Mouse (Mus musculus): ENCODE data around the gene Mafk.
A peak's percentile ranks its signal among the peaks of the same experiment; 100 is the strongest.

The Mafk gene

GRCm38 (mm10) chr5:139797473-139798167 lies 6.3 kb downstream of the Mafk start:
- peak; percentile 97 to 98 for DNase-seq

GRCm38 (mm10) chr5:139798168-139798900 lies 7.0 kb downstream of the Mafk start:
- DNase-seq: peak in 1 of 2 experiments; percentile 38

GRCm38 (mm10) chr5:139799041-139799440 lies 7.7 kb downstream of the Mafk start:
- no peak for DNase-seq

- no peak for DNase-seq
Observed at GRCm38 (mm10) chr5:139799801-139800590, 8.7 kb downstream of the Mafk start.

- no peak for DNase-seq
Observed at GRCm38 (mm10) chr5:139801231-139801630, 9.9 kb downstream of the Mafk start.

DNA sequence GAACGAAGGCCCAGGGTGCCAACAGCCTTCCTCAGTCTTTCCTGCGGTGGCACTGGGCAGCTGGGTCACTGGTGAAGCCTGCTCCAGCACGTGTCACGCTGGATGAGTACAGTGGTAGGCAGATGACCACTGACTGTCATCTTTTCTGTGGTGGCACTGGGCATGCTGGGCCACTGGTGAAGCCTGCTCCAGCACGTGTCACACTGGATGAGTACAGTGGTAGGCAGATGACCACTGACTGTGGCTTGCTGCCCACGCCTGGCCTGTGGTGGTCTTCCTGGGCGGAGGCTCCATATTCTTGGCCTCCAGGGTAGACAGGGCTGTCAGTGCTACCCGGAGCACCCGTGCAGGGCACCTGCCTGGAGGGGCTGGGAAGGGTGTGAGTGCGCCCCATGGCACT lies 10.6 kb downstream of the Mafk start:
- DNase-seq: no peak

- DNase-seq: no peak
Observed at GRCm38 (mm10) chr5:139803165-139803564, 11.9 kb downstream of the Mafk start.

GRCm38 (mm10) chr5:139803601-139804102 lies 12.3 kb downstream of the Mafk start:
- peak; percentile 75 to 77 for DNase-seq

DNA sequence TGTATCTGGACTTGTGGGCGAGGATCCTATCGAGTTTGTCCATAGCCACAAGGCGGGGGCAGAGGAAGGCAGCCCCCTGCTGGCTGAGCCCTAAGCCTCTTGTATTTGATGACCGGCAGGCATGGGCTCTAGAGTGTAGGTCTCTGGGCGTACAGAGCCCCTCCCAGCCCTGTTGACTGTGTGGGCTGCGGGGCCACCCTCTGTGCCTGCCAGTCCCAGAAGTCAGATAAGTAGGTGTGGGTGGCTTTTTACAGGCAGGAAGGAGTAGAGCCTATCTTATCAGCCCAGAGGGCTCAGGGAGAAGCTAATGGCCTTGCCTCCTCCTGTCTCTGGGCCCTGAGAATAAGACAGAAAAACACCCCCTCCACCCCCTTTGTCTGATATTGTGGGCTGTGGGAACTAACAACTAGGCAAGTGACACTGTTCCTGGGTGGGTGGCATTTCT lies 12.8 kb downstream of the Mafk start:
- no peak for DNase-seq

DNA sequence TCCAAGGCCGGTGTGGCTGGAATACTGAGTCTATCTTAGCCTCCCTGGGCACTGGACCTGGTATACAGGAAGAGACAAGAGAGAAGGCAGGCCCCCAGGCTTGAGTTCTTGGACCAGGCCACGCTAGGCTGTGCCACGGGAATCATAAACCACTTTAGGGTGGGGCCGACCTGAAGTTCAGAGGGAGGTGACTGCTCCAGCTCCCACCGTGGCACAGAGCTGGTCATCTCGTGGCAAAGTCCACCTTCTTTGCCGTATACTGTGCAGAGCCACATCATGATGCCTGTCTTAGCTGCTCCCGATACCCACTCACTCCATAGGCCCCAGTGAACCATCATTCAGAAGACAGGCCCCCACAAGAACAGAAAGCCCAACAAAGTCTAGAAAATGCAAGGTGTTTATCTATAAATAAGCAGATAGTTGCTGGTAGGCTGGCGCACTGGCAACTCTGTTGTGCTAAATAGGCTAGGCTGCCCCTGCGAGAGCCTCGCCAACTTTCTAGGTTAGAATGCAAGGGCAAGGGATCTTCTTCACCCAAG lies 13.3 kb downstream of the Mafk start:
- DNase-seq: no peak

- no peak for DNase-seq
Observed at GRCm38 (mm10) chr5:139805924-139806323, 14.6 kb downstream of the Mafk start.

DNA sequence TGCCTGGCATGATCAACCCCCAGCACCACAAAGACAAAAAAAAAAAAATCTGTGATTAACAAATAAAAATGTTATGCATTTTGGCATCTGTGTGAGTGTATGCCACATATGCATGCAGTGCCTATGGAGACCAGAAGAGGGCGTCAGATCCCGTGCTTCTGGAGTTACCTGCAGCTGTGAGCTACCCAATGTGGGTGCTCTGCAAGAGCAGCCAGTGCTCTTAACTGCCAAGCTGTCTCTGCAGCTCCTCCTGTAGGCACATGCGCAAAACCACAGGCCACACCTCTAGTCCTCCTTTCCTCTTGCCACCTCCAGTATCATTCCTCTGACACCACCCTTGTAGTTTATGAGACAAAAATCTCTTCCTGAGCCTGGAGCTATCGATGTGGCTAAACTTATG lies 18.1 kb downstream of the Mafk start:
- no peak for DNase-seq

DNA sequence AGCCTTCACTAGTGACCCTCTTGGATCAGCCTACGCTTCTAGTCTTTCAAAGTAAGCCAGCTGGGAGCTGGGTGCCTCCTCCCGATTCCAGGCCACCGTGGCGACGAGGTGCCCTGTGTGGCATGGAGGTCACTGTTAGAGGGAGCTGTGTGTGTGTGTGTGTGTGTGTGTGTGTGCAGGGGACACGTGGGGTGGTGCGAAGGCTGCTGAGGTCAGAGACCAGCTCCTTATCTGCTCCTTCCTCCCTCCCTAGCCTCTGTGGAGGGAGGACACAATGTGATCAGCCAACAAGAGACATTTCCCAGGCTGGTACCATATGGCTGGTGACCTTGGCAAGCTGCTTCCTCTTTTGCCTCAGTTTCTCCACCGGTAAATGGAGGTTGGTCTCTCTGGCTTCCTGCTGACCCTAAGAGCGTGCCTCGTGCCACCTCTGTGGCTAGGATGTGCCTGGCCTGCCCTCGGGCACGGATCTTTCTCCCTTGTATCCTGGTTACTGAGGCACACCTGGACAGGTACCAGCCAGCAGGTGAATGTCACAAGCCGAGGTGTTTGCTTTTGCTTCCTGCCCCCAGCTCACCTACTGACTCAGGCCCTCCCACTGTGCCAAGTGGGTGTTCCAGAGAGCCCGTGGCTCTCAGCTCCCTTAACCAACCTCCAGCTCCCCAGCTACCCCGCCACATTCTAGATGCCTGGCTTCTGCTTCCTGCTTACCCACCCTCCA lies 20.5 kb downstream of the Mafk start:
- DNase-seq: no peak

DNA sequence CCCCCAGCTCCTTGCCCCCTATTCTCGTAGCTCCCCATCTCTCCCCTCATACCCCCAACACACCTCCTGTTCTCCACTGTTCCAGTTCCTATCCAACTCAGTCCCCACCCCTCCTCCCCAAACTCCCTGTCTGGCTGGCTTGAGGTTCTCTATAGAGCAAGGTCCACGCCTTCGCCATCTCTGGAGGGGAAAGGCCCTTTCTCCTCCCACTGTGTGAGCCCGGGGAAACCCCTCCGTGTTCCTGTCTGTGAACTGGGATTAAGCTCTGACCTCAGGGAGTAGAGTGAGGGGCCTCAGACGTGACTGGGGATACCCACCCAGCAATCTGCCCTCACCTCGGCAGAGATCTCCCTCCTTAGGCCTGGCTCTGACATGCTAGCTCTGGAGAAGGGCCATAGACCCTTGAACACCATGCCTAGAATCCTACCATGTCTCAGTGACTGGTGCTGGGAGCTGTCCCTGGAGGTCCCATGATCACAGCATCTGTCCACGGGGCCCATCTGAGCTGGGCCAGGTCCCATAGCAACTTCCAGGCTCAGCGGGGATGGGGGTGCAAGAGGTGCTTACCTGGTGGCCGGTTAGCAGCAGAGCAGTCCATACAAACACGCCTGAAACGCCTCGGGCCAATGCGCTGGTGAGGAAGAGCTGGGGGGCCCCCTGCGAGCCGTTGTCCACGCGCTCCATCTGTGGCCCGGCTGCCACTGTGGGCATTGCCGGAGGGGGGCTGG lies 21.2 kb downstream of the Mafk start:
- no peak for DNase-seq

DNA sequence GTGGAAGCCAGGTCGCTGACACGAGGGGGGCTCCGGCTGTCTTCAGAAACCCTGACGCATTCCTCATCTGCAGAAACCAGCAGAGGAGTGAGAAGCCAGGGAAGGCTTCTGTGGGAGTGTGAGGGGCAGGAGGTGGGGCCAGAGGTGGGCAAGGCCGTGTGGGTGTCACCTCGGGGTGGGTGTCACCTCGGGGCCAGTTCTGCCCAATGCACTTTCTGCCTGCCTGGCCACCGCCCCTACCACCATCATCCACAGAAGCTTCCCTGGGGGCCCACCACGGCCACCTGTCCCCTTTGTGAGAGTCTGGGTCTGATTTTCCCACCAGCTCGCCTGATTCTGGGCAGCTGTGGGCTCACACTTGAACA lies 21.8 kb downstream of the Mafk start:
- DNase-seq: peak in 1 of 2 experiments; percentile 39

DNA sequence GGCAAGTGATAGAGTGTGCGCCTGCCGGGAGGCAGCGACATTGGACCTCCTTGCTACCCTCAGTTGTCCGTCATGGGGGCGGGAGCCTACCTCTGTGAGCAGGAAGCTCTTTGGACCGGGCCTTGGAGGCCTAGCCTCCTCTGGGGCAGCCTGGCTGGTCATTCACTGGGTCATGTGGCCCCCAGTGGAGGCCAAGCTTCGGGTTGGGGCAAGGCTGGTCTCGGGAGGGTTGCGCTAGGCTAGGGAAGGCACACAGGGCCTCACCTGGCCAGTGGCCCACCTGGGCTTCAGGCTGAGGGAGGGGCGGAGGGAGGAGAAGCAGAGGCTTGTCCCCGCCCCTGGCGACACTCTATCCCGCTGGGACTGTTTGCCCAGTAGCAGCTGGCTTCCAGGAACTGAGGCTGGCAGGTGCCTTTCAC lies 22.7 kb downstream of the Mafk start:
- no peak for DNase-seq

- DNase-seq: peak in 1 of 2 experiments; percentile 39
Observed at GRCm38 (mm10) chr5:139815964-139816363, 24.7 kb downstream of the Mafk start.

DNA sequence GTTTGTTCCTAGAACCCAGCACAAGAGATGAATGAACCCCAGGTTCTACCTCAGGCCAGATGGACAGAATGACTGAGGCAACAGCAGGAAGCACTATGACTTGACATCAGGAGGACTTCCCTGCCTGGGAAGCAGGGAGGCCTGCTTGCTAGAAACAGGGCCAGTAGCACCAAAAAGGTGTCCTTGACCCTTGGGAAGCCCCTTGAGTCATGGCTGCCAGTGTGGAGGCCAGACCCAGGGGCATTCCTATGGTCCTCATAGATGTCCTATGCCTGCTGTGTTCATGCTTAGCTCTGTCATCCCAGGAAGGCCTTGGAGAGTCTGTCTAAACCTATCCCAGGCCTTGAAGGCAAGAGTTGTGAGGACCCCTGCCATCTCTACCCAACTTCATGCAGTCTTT lies 25.1 kb downstream of the Mafk start:
- no peak for DNase-seq

GRCm38 (mm10) chr5:139817292-139817691 lies 26.0 kb downstream of the Mafk start:
- no peak for DNase-seq

GRCm38 (mm10) chr5:139818056-139818455 lies 26.7 kb downstream of the Mafk start:
- no peak for DNase-seq

GRCm38 (mm10) chr5:139818801-139819200 lies 27.5 kb downstream of the Mafk start:
- peak; percentile 52 to 53 for DNase-seq
